Mouse (Mus musculus) limb, embryonic 15.5 days (tissue): ENCODE measurements around the gene Riox1. TPM values are rescaled to one million over a fixed set of nuclear protein-coding genes. Genes with fewer than 3 reads are reported as not detected.
"Not testable (repeated sequence)": the region's sequence is repeated elsewhere in the genome, so short reads cannot be mapped to it uniquely, and the experiment has no call there.

ENCODE experiments used
- ATAC-seq: fragments of 200-750 bp; cut with Nextera tagmentation; 2 replicates; pipeline ENCODE4 v1.8.0; 2017; ENCODE audit warnings: low read depth, moderate TSS enrichment; ENCODE audit not compliant: insufficient number of reproducible peaks, low FRiP score, low TSS enrichment
- H3K27ac ChIP-seq: fragments of 300-500 bp; sonication (generic); 2 replicates; pipeline ENCODE4 v1.5.1; 2015; ENCODE audit warnings: moderate library complexity, mild to moderate bottlenecking, inconsistent platforms
- H3K27me3 ChIP-seq: fragments of 300-500 bp; sonication (generic); 2 replicates; pipeline ENCODE4 v1.6.1; 2015; ENCODE audit warnings: inconsistent platforms
- H3K36me3 ChIP-seq: fragments of 300-500 bp; sonication (generic); 2 replicates; pipeline ENCODE4 v1.6.1; 2015; ENCODE audit warnings: inconsistent platforms
- H3K4me1 ChIP-seq: fragments of 300-500 bp; sonication (generic); 2 replicates; pipeline ENCODE4 v1.6.1; 2015; ENCODE audit warnings: inconsistent platforms
- H3K4me2 ChIP-seq: fragments of 300-500 bp; sonication (generic); 2 replicates; pipeline ENCODE4 v1.6.1; 2015; ENCODE audit warnings: mild to moderate bottlenecking, inconsistent platforms
- H3K4me3 ChIP-seq: fragments of 300-500 bp; sonication (generic); 2 replicates; pipeline ENCODE4 v1.5.1; 2015; ENCODE audit warnings: mild to moderate bottlenecking, inconsistent platforms
- H3K9ac ChIP-seq: fragments of 300-500 bp; sonication (generic); 2 replicates; pipeline ENCODE4 v1.6.1; 2015; ENCODE audit warnings: inconsistent platforms
- H3K9me3 ChIP-seq: fragments of 300-500 bp; sonication (generic); 2 replicates; pipeline ENCODE4 v1.6.1; 2016; ENCODE audit warnings: inconsistent platforms
- WGBS: fragments of 180-500 bp; shearing (Covaris S2); methylation state at CpG from one replicate; pipeline ENCODE4 v1.1.7; 2015; 5-methylcytosine and 5-hydroxymethylcytosine counted together
- polyA plus RNA-seq: library from polyadenylated mRNA; unstranded; fragments of >200 nt; fragmentation: Nextera tagmentation; extraction: Ambion mirVana; gene quantifications from 2 replicates; pipeline ENCODE4 v1.2.1, GENCODE M21; 2015

Riox1 gene
- polyA plus RNA-seq, 1 experiment from 2014 or later = 11.2 TPM

DNA sequence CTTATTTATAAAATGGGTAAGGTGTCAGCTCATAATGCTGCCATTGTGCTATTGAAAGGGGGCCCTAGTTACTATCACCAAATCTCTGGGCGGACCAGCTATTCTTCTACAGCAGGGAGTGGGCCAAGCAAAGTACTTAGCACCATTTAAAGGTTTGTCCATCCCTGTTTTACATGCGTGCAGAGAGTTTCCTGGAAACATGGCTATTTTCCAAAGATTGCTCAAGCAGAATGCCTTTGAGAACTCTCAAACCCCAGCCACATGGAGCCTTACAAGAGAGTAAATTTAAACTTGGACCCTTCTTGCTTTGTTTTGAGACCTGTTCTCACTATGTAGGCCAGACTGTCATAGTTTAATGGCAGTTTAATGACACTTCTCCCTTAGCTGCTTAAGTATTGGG is 24.3 kb upstream of the Riox1 start:
- no peaks in the 10 kb centered on the region for H3K9me3 ChIP-seq
- peaks cover 9% of the 10 kb centered on the region; the same call in 1 of the 2 replicates for H3K4me1 ChIP-seq
- WGBS = 51% methylated on average over 2 of the region's 2 CpGs
- H3K27me3 ChIP-seq = no peaks in the 10 kb centered on the region
- H3K4me3 ChIP-seq = no peak overlapping the region
- ATAC-seq = no peak
- no peaks in the 10 kb centered on the region for H3K36me3 ChIP-seq
- H3K9ac ChIP-seq = no peak overlapping the region
- H3K4me2 ChIP-seq = no peak overlapping the region
- H3K27ac ChIP-seq = no peak overlapping the region

- Histone ChIP-seq H3K9ac (no peak overlapping the region), H3K4me1 (peaks cover 8% of the 10 kb centered on the region; the same call in 1 of the 2 replicates), H3K4me3 (no peak overlapping the region), H3K9me3 (no peaks in the 10 kb centered on the region), H3K4me2 (no peak overlapping the region), H3K27ac (no peak overlapping the region), H3K36me3 (no peaks in the 10 kb centered on the region), H3K27me3 (no peaks in the 10 kb centered on the region)
- ATAC-seq = no peak
- 78% methylated on average over 4 of the region's 4 CpGs for WGBS
Observed at GRCm38 (mm10) chr12:83927747-83928146, 22.7 kb upstream of the Riox1 start.

DNA sequence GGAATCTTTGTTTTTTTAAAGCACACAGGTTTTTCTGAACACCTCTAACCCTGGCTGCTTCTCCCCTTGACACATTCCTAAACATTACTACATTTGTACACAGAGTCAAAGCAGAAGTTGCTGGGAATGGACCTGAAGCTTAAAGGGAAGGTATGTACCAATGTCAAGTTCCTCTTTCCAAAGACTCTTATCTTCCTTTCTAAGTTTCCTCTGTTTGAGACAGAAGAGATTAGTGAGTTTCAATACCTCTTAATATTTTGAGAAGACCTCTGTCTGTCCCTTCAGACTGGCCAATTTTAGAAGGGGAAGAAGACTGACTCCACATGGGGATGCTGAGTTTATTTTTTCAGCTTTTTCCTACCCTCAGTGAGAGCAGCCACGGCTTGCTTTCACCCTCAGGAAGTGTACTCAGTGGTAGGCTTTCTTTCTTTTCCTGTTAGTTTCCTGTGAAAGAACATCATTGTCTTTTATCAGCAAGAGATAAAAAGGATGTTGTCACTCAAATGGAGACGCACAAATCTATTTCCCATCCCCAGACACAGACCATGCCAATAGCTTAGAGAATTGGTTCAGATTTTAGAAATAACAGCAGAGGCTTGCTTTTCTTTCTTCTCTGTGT is 21.1 kb upstream of the Riox1 start:
- H3K4me2 ChIP-seq = no peak overlapping the region
- ATAC-seq = no peak
- H3K27ac ChIP-seq = no peak overlapping the region
- H3K9ac ChIP-seq = no peak overlapping the region
- H3K4me1 ChIP-seq = no peaks in the 10 kb centered on the region
- H3K36me3 ChIP-seq = no peaks in the 10 kb centered on the region
- H3K4me3 ChIP-seq = no peak overlapping the region
- H3K9me3 ChIP-seq = no peaks in the 10 kb centered on the region
- 51% methylated on average over 2 of the region's 2 CpGs for WGBS
- no peaks in the 10 kb centered on the region for H3K27me3 ChIP-seq

DNA sequence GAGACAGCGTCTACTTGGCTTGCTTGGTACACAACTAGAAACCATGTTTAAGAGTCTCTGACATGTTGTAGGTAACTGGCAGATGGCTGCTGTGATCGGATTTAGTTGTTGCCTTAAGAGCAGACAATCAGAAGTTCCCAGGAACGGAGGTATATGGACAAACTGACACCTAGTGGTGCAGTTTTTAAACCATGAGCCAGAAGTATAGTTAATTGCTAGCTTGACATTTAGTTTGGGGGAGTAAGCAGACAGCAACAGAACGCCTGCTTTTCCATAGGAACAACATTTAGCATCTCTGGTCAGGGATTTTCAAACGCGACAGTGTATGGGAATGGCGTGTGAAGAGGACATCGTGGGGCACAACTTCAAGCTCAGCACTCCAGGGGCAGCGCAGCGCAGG is 12.8 kb upstream of the Riox1 start:
- Histone ChIP-seq H3K4me3 (no peak overlapping the region), H3K36me3 (no peaks in the 10 kb centered on the region)
- WGBS = 62% methylated on average over 10 of the region's 10 CpGs

GRCm38 (mm10) chr12:83938592-83938991 is 11.8 kb upstream of the Riox1 start:
- H3K36me3 ChIP-seq, H3K9me3 ChIP-seq, H3K9ac ChIP-seq, H3K27me3 ChIP-seq, ATAC-seq, H3K4me2 ChIP-seq, H3K27ac ChIP-seq, H3K4me1 ChIP-seq, H3K4me3 ChIP-seq: not testable (repeated sequence)
- WGBS = 62% methylated on average over 1 of the region's 1 CpGs

More for the DNA sequence above, 12.8 kb upstream of the Riox1 start:
- no peaks in the 10 kb centered on the region for H3K4me1 ChIP-seq
- no peak overlapping the region for H3K4me2 ChIP-seq
- no peak for ATAC-seq
- no peak overlapping the region for H3K27ac ChIP-seq
- H3K27me3 ChIP-seq = no peaks in the 10 kb centered on the region
- H3K9me3 ChIP-seq = no peaks in the 10 kb centered on the region
- H3K9ac ChIP-seq = no peak overlapping the region

DNA sequence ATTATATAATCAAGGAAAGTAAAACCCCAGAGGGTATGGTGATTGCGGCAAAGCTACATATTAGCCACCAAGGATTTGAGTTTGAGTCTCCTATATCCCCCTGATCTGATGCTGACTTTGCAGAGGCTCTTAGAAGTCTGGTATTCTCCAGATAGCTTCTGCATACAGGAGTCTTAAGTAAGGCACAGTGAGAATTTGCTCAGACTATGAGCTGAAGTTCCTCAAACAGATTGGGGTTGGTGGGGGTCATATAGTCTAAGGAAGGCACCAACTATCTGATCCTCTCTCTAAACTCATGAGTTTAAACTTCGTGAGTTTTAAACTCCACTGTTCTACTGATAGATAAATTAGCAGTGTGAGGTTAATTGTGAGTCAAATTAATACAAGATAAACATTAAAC is 11.1 kb upstream of the Riox1 start:
- Histone ChIP-seq H3K9me3 (no peaks in the 10 kb centered on the region), H3K4me3 (no peak overlapping the region), H3K4me2 (no peak overlapping the region), H3K4me1 (no peaks in the 10 kb centered on the region), H3K9ac (no peak overlapping the region), H3K36me3 (no peaks in the 10 kb centered on the region), H3K27me3 (no peaks in the 10 kb centered on the region), H3K27ac (no peak overlapping the region)
- ATAC-seq = no peak
- WGBS = 79% methylated on average over 2 of the region's 2 CpGs

DNA sequence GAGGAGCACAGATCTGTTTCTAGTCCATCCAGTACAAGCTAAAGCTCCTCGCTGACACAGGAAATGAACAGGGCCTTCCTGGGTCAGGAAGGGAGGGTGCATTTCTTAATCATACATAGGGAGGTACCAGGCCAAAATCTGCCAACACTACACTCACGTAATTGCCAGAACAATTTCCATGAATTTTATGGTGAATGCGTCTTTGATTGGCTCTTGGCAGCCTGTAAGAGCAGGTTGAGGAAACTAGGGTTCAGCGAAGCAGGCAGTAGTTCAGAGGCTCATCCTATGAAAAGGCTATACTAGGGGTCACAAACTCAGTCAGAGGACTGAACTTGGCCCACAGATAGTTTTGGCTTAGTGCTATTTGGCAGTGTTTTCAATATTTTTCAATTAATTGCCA is 10.4 kb upstream of the Riox1 start:
- no peak overlapping the region for H3K9ac ChIP-seq
- H3K4me3 ChIP-seq = no peak overlapping the region
- H3K27me3 ChIP-seq = no peaks in the 10 kb centered on the region
- H3K36me3 ChIP-seq = no peaks in the 10 kb centered on the region
- 61% methylated on average over 4 of the region's 4 CpGs for WGBS
- H3K9me3 ChIP-seq = no peaks in the 10 kb centered on the region
- ATAC-seq = no peak
- H3K4me2 ChIP-seq = no peak overlapping the region
- no peak overlapping the region for H3K27ac ChIP-seq
- no peaks in the 10 kb centered on the region for H3K4me1 ChIP-seq

DNA sequence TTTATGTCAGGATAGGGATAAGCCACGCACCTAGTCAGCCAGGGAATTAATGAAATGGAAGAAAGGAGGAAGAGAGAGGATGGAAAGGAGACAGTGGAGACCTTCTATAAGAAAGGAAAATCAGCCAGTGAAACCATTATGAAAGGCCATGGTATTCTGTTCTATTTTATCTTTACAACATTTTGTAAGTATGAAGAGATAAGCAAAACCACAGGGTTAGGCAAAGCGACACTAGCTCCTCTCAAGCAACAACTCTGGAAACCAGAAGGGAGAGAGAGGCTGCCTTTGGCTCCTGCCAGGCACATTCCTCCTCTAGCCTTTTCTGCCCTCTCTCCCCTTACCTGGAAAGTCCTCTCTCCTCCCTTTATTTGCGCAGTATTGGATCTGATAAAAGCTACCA is 8.5 kb upstream of the Riox1 start:
- Histone ChIP-seq H3K4me1 (no peaks in the 10 kb centered on the region), H3K4me2 (no peak overlapping the region), H3K27me3 (no peaks in the 10 kb centered on the region), H3K9me3 (no peaks in the 10 kb centered on the region), H3K27ac (no peak overlapping the region), H3K9ac (no peak overlapping the region), H3K4me3 (no peak overlapping the region), H3K36me3 (no peaks in the 10 kb centered on the region)
- ATAC-seq = no peak
- WGBS = 71% methylated on average over 3 of the region's 3 CpGs

DNA sequence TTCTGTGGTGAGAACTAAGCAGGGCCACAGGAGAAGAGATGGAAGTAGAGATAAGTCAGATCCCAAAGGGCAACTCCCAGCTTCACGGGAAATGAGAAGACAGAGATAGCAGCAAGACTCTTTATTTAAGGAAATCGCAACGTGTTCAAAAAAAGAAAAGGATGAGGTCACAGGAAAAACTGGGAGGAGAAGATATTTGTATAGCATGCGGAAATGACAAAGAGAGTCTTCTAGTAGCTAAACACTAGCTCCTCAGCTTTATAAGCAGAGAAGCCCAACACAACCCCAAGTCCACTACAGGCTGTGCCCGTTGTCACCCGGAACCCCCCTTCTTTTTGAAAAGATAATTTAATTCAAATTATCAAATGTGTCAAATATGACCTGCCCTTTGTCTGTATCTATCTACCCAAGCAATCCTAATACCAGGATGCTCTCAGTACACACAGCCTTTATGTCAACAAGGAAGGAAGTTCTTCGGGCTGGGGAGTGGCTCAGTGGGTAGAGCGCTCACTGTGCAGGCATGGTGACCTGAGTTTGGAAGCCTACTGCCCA is 3.1 kb upstream of the Riox1 start:
- Histone ChIP-seq H3K27ac (no peak overlapping the region), H3K9ac (no peak overlapping the region), H3K4me3 (no peak overlapping the region), H3K36me3 (peaks cover 2% of the 10 kb centered on the region), H3K4me2 (no peak overlapping the region), H3K27me3 (no peaks in the 10 kb centered on the region), H3K4me1 (peaks cover 17% of the 10 kb centered on the region), H3K9me3 (no peaks in the 10 kb centered on the region)
- 79% methylated on average over 8 of the region's 8 CpGs for WGBS
- ATAC-seq = no peak

- Histone ChIP-seq H3K36me3 (peaks cover 6% of the 10 kb centered on the region), H3K27ac (no peak overlapping the region), H3K4me3 (no peak overlapping the region), H3K27me3 (no peaks in the 10 kb centered on the region), H3K9me3 (no peaks in the 10 kb centered on the region), H3K9ac (no peak overlapping the region), H3K4me2 (no peak overlapping the region), H3K4me1 (peaks cover 26% of the 10 kb centered on the region)
- 78% methylated on average over 4 of the region's 4 CpGs for WGBS
- ATAC-seq = no peak
Observed at GRCm38 (mm10) chr12:83949043-83949442, 1.4 kb upstream of the Riox1 start.

DNA sequence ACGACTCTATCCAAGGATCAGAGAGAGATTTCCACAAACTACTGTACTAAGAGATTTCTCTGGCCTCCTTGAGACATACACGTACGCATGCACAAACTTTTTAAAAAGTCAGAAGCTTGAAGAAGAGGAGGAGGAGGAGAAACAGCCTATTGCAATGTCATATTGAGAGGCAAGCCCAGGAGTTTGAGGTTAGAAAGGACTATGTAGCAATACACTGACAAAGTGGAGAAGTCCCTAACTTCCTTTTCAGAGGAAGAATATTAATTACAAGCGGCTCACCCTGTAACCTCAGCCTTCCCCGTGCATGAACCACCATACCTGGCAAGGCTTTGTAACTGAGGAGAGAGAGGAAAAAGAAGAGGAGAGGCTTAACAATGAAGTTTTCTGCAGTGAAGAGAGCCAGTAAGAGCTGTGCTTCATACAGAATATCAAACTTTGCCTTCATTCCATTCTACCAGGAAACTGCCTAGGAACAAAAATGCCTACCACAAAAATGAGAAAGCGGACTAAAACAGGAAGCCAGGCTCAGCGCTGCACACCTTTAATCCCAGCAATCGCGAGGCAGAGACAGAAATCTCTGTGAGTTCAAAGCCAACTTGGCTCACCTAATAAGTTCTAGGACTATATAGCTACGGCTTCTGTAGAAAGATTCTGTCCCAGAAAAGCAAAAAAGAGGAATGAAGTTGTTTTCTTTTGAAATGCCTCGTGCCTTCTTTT is 474 bp upstream of the Riox1 start:
- 26% methylated on average over 11 of the region's 11 CpGs for WGBS
- ATAC-seq = no peak
- Histone ChIP-seq H3K27me3 (no peaks in the 10 kb centered on the region), H3K9me3 (no peaks in the 10 kb centered on the region), H3K4me2 (peak overlapping the region; percentile 92), H3K36me3 (peaks cover 6% of the 10 kb centered on the region), H3K27ac (peak overlapping the region; percentile 87; the same call in 1 of the 2 replicates), H3K4me3 (peak overlapping the region; percentile 92), H3K9ac (peak overlapping the region; percentile 76; the same call in 1 of the 2 replicates), H3K4me1 (peaks cover 26% of the 10 kb centered on the region)
